Mouse (Mus musculus): ENCODE measurements around the gene Olfr17. TPM values are rescaled to one million over a fixed set of nuclear protein-coding genes. Genes with fewer than 3 reads are reported as not detected.
"Not testable (repeated sequence)": the region's sequence is repeated elsewhere in the genome, so short reads cannot be mapped to it uniquely, and the experiment has no call there.

Olfr17 gene
- not detected for total RNA-seq (2021)

GRCm38 (mm10) chr7:107092920-107093319 lies at the start of gene Olfr17:
Gene Olfr17, plus strand, starts transcription at chr7:107093220.
- intact Hi-C loops (cut with DNase I): no loop called here
- DNase-seq (ENCODE audit: low spot score in 2 of 2): no peak

- intact Hi-C loops (cut with DNase I): loop anchor here (5.0 kb wide), 1 partner anchor 1227 kb away; no protein-coding TSS in a partner anchor
- DNase-seq (ENCODE audit: low spot score in 2 of 2): no peak
Measured at GRCm38 (mm10) chr7:107044407-107044806, 48.6 kb upstream of the Olfr17 start.

GRCm38 (mm10) chr7:107045833-107046232 lies 47.2 kb upstream of the Olfr17 start:
- DNase-seq (ENCODE audit: low spot score in 2 of 2): peak; percentile 63 to 64

GRCm38 (mm10) chr7:107047578-107047977 lies 45.4 kb upstream of the Olfr17 start:
- intact Hi-C loops (cut with DNase I): no loop called here
- no peak for DNase-seq (ENCODE audit: low spot score in 2 of 2)

More at GRCm38 (mm10) chr7:107045833-107046232, 47.2 kb upstream of the Olfr17 start:
- intact Hi-C loops (cut with DNase I): no loop called here

- no peak for DNase-seq (ENCODE audit: low spot score in 2 of 2)
- intact Hi-C loops (cut with DNase I): no loop called here
Measured at GRCm38 (mm10) chr7:107070681-107071080, 22.3 kb upstream of the Olfr17 start, which contains the start of gene Olfr714. Gene Olfr714, plus strand, starts transcription at chr7:107070981.

- intact Hi-C loops (cut with DNase I); DNase-seq (ENCODE audit: low spot score in 2 of 2): not testable (repeated sequence)
Measured at GRCm38 (mm10) chr7:107110269-107110668, 17.2 kb downstream of the Olfr17 start, which contains the start of gene Olfr715b. Gene Olfr715b, minus strand, starts transcription at chr7:107110369.

GRCm38 (mm10) chr7:107130983-107131382 lies 38.0 kb downstream of the Olfr17 start, which contains the start of gene Olfr715:
Gene Olfr715, minus strand, starts transcription at chr7:107131083.
- DNase-seq (ENCODE audit: low spot score in 2 of 2); intact Hi-C loops (cut with DNase I): not testable (repeated sequence)

GRCm38 (mm10) chr7:107138027-107138426 lies 45.0 kb downstream of the Olfr17 start, which contains the start of gene Olfr716:
Gene Olfr716, plus strand, starts transcription at chr7:107138327.
- intact Hi-C loops (cut with DNase I); DNase-seq (ENCODE audit: low spot score in 2 of 2): not testable (repeated sequence)

Other genes starting within 250 kb of the Olfr17 start
- not detected for gene Olfr703, start 249.9 kb upstream of the Olfr17 start, total RNA-seq (2021)
- gene Olfr704, start 230.0 kb upstream of the Olfr17 start, total RNA-seq (2021): not detected
- gene Olfr705, start 216.3 kb upstream of the Olfr17 start, total RNA-seq (2021): not detected
- gene Olfr706, start 205.1 kb upstream of the Olfr17 start, total RNA-seq (2021): not detected
- gene Olfr707, start 192.0 kb upstream of the Olfr17 start, total RNA-seq (2021): not detected
- not detected for gene Olfr1532-ps1, start 185.2 kb upstream of the Olfr17 start, total RNA-seq (2021)
- gene Olfr709-ps1, start 161.0 kb upstream of the Olfr17 start, total RNA-seq (2021): not detected
- gene Olfr710, start 144.9 kb upstream of the Olfr17 start, total RNA-seq (2021): not detected
- not detected for gene Olfr6, start 129.3 kb upstream of the Olfr17 start, total RNA-seq (2021)
- gene Olfr711, start 117.8 kb upstream of the Olfr17 start, total RNA-seq (2021): not detected
- not detected for gene Olfr2, start 87.1 kb upstream of the Olfr17 start, total RNA-seq (2021)
- gene Olfr713, start 62.0 kb upstream of the Olfr17 start, total RNA-seq (2021): not detected
- not detected for gene Olfr714, start 22.2 kb upstream of the Olfr17 start, total RNA-seq (2021)
- gene Olfr715b, start 17.1 kb downstream of the Olfr17 start, total RNA-seq (2021): not detected
- not detected for gene Olfr715, start 37.9 kb downstream of the Olfr17 start, total RNA-seq (2021)
- not detected for gene Olfr716, start 45.1 kb downstream of the Olfr17 start, total RNA-seq (2021)
- not detected for gene Nlrp14, start 73.8 kb downstream of the Olfr17 start, total RNA-seq (2021)
- gene Rbmxl2, start 116.2 kb downstream of the Olfr17 start, total RNA-seq (2021): not detected

All from left cerebral cortex, postnatal 25 days (tissue).